Mouse (Mus musculus) intestine, embryonic 16.5 days (tissue): Measurements from ENCODE around the gene Tk1. TPM values are rescaled to one million over a fixed set of nuclear protein-coding genes. Genes with fewer than 3 reads are reported as not detected.
"Not testable (repeated sequence)": the region's sequence is repeated elsewhere in the genome, so short reads cannot be mapped to it uniquely, and the experiment has no call there.

Experiments used
- ATAC-seq: fragments of 200-750 bp; cut with Nextera tagmentation; 2 replicates; pipeline ENCODE4 v1.8.0; 2017; ENCODE audit warnings: moderate TSS enrichment, moderate library complexity
- H3K27ac ChIP-seq: fragments of 300-500 bp; sonication (generic); 2 replicates; pipeline ENCODE4 v1.5.1; 2014; ENCODE audit warnings: mild to moderate bottlenecking, low read length
- H3K27me3 ChIP-seq: fragments of 300-500 bp; sonication (generic); replicated peaks from 2 replicates; pipeline ENCODE4 v1.6.1; 2014; ENCODE audit warnings: low read length, control low read depth, mixed read lengths; ENCODE audit not compliant: control insufficient read depth, insufficient read depth
- H3K36me3 ChIP-seq: fragments of 300-500 bp; sonication (generic); 2 replicates; pipeline ENCODE4 v1.6.1; 2014; ENCODE audit warnings: low read length, control low read depth; ENCODE audit not compliant: control insufficient read depth, insufficient read depth
- H3K4me1 ChIP-seq: fragments of 300-500 bp; sonication (generic); 2 replicates; pipeline ENCODE4 v1.6.1; 2014; ENCODE audit warnings: low read length, control low read depth, mixed read lengths; ENCODE audit not compliant: control insufficient read depth, insufficient read depth
- H3K4me2 ChIP-seq: fragments of 300-500 bp; sonication (generic); 2 replicates; pipeline ENCODE4 v1.6.1; 2014; ENCODE audit warnings: low read depth, low read length, control low read depth
- H3K4me3 ChIP-seq: fragments of 300-500 bp; sonication (generic); 2 replicates; pipeline ENCODE4 v1.5.1; 2014; ENCODE audit warnings: mild to moderate bottlenecking, low read length
- H3K9ac ChIP-seq: fragments of 300-500 bp; sonication (generic); 2 replicates; pipeline ENCODE4 v1.6.1; 2014; ENCODE audit warnings: low read depth, low read length
- H3K9me3 ChIP-seq: fragments of 300-500 bp; sonication (generic); 2 replicates; pipeline ENCODE4 v1.6.1; 2016; ENCODE audit warnings: low read length, control low read depth; ENCODE audit not compliant: control insufficient read depth
- WGBS: fragments of 180-500 bp; shearing (Covaris S2); extraction: QIAGEN DNeasy Blood & Tissue Kit; methylation state at CpG from one replicate; pipeline ENCODE4 v1.1.7; 2014; 5-methylcytosine and 5-hydroxymethylcytosine counted together
- polyA plus RNA-seq: library from polyadenylated mRNA; unstranded; fragments of >200 nt; fragmentation: Nextera tagmentation; extraction: Ambion mirVana; gene quantifications from 2 replicates; pipeline ENCODE4 v1.2.1, GENCODE M21; 2015

Gene Tk1
- polyA plus RNA-seq, 1 experiment from 2014 or later = 147 TPM

DNA sequence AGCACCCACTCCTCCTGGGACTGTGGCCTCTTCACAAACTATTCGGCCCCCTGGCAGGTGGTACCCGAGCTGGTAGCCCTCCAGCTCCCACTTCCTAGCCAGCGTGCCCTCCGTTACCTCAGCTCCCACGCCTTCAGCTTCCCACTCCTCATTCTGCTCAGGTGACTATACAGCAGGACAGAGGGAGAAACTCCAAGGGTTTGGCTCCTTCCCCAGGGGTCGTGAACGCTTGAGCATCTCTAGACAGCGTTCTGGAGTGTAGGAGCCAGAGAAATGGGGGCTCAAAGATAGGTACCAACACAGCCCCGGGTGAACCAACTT lies 34.5 kb downstream of the Tk1 start:
- Histone ChIP-seq H3K4me3 (peak overlapping the region; percentile 44), H3K9me3 (no peaks in the 10 kb centered on the region), H3K9ac (peak overlapping the region; percentile 70), H3K27ac (peak overlapping the region; percentile 90), H3K4me2 (peak overlapping the region; percentile 68), H3K4me1 (peaks cover 12% of the 10 kb centered on the region), H3K36me3 (no peaks in the 10 kb centered on the region), H3K27me3 (no peaks in the 10 kb centered on the region)
- ATAC-seq = no peak
- WGBS = 86% methylated on average over 9 of the region's 9 CpGs

DNA sequence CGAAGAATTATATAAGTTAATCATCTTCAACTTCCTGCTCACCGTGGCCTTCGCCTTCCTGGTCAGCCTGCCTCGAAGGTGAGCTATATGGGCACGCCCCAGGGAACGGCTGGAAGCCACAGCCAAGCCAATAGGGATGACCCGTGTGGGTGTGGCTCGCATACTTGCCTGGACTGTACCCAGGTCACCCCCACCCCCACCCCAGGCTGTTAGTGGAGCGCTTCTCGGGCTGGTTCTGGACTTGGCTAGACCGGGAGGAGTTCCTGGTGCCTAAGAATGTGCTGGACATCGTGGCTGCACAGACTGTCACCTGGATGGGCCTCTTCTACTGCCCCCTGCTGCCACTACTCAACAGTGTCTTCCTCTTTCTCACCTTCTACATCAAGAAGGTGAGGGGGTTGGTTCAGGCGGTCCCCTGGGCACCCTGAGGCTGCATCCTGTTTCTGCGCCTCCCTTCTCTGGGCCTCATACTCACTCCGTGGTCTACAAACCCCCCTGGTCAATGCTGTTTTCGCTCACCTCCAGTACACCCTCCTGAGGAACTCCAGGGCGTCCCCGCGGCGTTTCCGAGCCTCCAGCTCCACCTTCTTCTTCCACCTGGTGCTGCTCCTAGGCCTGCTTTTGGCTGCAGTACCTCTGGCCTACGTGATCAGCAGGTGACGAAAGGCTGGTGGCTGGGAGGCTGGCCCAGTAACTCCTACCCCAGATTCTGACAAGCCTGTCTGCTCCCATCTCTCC lies 35.0 kb downstream of the Tk1 start:
- Histone ChIP-seq H3K4me2 (peak overlapping the region; percentile 68), H3K9ac (peak overlapping the region; percentile 70), H3K36me3 (no peaks in the 10 kb centered on the region), H3K27me3 (no peaks in the 10 kb centered on the region), H3K4me3 (peak overlapping the region; percentile 44), H3K4me1 (peaks cover 12% of the 10 kb centered on the region), H3K9me3 (no peaks in the 10 kb centered on the region), H3K27ac (peak overlapping the region; percentile 90)
- peak; percentile 93 for ATAC-seq
- WGBS = 29% methylated on average over 23 of the region's 23 CpGs

DNA sequence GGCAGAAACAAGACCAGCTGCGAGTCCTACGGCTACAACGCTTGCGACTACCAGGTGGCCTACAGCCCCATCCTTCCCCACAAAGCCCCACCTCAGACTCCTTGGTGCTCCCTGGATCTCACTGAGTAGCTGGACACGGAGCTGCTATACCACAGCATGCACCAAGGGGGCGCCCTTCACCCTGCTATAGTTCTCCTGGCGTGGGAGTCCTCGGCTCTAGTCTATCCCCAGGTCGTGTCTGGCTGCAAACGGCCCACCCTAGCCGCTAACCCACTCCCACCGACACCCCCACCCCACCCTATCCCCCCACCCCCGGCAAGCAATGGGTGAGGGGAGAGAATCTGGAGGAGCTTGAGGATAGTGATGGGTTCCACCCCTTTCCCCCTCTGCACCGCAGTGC lies 35.6 kb downstream of the Tk1 start:
- ATAC-seq = peak; percentile 71
- Histone ChIP-seq H3K4me2 (peak overlapping the region; percentile 68), H3K4me1 (peaks cover 12% of the 10 kb centered on the region), H3K27me3 (no peaks in the 10 kb centered on the region), H3K36me3 (no peaks in the 10 kb centered on the region), H3K9ac (peak overlapping the region; percentile 65), H3K27ac (peak overlapping the region; percentile 90), H3K9me3 (no peaks in the 10 kb centered on the region), H3K4me3 (peak overlapping the region; percentile 44)
- WGBS = 7% methylated on average over 14 of the region's 14 CpGs

DNA sequence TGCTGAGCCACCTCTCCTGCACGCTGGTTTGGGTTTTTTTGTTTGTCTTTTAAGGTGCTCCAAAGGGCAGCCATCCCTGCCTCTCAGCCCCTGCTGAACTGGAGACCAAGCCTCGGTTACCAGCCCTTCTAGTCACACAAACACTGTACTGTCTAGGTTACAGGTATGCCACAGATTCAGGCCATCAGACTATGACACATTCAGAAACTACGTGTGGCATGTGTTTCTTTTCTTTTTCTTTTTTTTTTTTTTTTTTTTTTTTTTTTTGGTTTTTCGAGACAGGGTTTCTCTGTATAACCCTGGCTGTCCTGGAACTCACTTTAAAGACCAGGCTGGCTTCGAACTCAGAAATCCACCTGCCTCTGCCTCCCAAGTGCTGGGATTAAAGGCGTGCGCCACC lies 37.4 kb downstream of the Tk1 start:
- not testable (repeated sequence) for H3K36me3 ChIP-seq, ATAC-seq, H3K4me2 ChIP-seq, H3K9ac ChIP-seq, H3K27me3 ChIP-seq, H3K4me3 ChIP-seq, H3K27ac ChIP-seq, H3K9me3 ChIP-seq
- peaks cover 12% of the 10 kb centered on the region for H3K4me1 ChIP-seq
- 79% methylated on average over 7 of the region's 7 CpGs for WGBS

DNA sequence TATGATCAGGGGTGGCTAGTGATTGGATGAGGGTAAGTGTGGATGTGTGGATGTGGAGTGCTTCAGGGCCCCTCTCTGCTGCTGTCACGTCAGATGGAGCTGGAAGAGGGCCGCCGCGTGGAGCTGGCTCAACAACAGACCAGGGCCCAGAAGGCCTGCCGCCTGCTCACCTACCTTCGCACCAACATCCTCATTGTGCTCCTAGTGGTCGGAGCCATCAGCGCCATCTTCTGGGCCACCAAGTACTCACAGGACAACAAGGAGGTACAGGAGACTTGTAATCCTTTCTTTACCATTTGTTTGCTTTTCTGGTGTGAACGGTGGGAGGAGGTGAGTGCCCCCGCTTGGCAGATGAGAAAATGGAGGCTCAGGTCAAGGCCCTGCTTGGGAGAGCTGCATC lies 39.6 kb downstream of the Tk1 start:
- ATAC-seq = no peak
- WGBS = 11% methylated on average over 10 of the region's 10 CpGs
- Histone ChIP-seq H3K4me2 (no peak overlapping the region), H3K4me3 (no peak overlapping the region), H3K4me1 (peaks cover 17% of the 10 kb centered on the region), H3K27ac (no peak overlapping the region), H3K9ac (no peak overlapping the region), H3K9me3 (no peaks in the 10 kb centered on the region), H3K27me3 (no peaks in the 10 kb centered on the region), H3K36me3 (no peaks in the 10 kb centered on the region)

DNA sequence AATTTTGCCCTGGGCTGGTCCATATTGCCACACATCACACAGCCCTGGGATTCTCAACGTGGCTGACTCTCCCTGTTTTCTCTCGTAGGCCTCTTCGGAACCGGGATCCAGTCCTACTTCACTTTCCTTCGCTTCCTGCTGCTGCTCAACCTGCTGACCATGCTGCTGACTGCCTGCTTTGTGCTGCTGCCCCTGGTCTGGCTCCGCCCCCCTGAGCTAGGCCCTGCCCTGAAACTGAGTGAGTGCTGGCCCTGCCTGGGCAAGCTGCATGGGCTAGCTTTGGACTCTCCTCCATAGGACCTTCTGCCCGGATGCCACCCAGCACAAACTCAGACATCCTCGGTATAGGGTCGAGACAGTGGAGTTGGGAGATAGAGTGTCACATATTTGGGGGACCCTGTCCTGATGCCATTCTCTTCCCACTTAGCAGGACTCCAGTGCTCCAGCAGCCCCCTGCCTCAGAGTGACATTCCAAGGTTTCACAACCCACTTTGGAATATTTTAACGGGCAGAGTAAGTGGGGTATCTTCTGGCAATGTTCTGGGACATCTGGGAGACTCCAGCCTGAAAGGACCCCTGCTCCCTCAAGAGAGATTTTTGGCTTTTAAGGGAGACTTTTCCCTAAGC lies 42.1 kb downstream of the Tk1 start:
- peak overlapping the region; percentile 56 for H3K4me2 ChIP-seq
- H3K4me3 ChIP-seq = peak overlapping the region; percentile 38
- no peaks in the 10 kb centered on the region for H3K9me3 ChIP-seq
- 54% methylated on average over 10 of the region's 10 CpGs for WGBS
- H3K27me3 ChIP-seq = no peaks in the 10 kb centered on the region
- H3K4me1 ChIP-seq = peaks cover 38% of the 10 kb centered on the region
- H3K27ac ChIP-seq = no peak overlapping the region
- no peaks in the 10 kb centered on the region for H3K36me3 ChIP-seq
- H3K9ac ChIP-seq = peak overlapping the region; percentile 68
- ATAC-seq = no peak

DNA sequence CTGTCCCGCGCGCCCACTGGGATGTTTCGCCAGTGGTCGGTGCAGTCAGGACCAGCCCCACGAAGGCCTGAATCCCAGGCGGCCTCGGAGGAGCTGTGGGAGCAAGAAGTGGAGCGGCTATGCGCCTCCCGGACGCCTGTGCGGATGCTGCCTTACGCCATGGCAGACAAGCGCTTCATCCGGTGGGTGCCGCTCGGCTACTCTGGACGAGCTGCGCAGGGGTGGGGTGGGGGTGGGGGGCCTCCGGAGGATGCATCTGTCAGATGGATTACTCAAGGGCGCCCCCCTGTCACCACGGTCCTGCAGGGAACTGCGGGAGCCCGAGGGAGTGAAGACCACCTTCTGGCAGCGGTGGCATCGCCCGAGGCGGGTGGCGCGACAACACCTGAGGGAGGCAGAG lies 42.8 kb downstream of the Tk1 start:
- Histone ChIP-seq H3K4me1 (peaks cover 42% of the 10 kb centered on the region), H3K27me3 (no peaks in the 10 kb centered on the region), H3K27ac (peak overlapping the region; percentile 4), H3K36me3 (no peaks in the 10 kb centered on the region; the same call in 1 of the 2 replicates), H3K4me2 (peak overlapping the region; percentile 56), H3K9me3 (no peaks in the 10 kb centered on the region), H3K9ac (peak overlapping the region; percentile 68), H3K4me3 (peak overlapping the region; percentile 38)
- 12% methylated on average over 31 of the region's 31 CpGs for WGBS
- no peak for ATAC-seq

DNA sequence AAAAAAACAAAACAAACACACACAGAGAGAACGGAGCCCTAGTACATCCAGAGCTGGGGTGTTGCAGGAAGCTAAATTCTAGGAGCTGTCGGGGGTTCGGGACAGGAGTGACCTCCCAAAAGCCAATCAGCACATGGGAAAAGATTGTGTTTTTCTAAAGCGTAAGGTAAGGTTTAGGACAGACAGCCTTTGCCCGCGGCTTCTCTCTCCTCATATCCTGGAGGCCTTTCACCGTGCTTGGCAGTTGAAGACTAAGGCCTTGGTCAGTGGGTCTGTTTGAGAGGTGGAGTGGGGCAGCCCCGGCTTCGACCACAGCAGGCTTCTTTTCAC lies 43.2 kb downstream of the Tk1 start:
- Histone ChIP-seq H3K4me1 (peaks cover 42% of the 10 kb centered on the region), H3K4me2 (peak overlapping the region; percentile 56), H3K9ac (peak overlapping the region; percentile 68), H3K9me3 (no peaks in the 10 kb centered on the region), H3K4me3 (peak overlapping the region; percentile 38), H3K36me3 (no peaks in the 10 kb centered on the region; the same call in 1 of the 2 replicates), H3K27ac (peak overlapping the region; percentile 4), H3K27me3 (no peaks in the 10 kb centered on the region)
- ATAC-seq = no peak
- WGBS = 62% methylated on average over 9 of the region's 9 CpGs

DNA sequence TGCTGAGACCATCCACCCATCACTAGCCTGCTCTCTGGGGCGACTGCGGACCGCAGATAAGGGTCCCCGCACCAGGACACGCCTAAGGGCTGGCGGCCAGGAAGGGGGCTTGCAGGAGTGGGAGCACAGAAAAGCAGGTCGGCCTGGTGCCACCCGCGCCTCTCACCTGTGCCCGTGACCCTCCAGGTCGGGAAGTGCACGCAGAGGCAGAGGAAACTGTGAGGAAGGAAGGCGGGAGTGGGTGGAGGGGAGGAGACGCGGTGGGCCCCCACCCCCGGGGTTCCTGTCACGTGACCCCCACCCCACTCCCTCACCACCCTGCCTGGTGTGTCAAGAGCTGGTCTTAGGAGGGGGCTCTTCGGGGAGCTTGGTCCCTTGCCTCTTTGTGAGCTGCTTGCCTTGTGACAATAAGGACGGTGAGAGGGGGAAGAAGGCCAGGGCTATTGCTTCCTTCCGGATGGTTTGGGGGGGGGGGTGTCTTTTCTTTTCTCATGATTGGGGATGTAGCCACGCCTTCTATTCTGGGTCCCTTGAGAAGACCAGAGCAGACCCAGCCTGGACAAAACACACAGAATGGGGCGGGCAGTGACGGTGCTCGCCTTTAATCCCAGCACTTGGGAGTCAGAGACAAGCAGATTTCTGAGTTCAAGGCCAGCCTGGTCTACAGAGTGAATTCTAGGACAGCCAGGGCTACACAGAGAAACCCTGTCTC lies 43.7 kb downstream of the Tk1 start, which contains the start of the genes Tmc8 and Tmc6:
Gene Tmc8, plus strand, starts transcription at position 84 of the 712 bp plus-strand sequence.
Gene Tmc6, minus strand, starts transcription at position 206 of the 712 bp plus-strand sequence.
- WGBS = 60% methylated on average over 24 of the region's 24 CpGs
- peaks cover 42% of the 10 kb centered on the region for H3K4me1 ChIP-seq
- H3K36me3 ChIP-seq = peaks cover 3% of the 10 kb centered on the region; the same call in 1 of the 2 replicates
- no peak for ATAC-seq
- H3K9ac ChIP-seq = peak within 1 kb of the TSS; percentile 77
- no peaks in the 10 kb centered on the region for H3K27me3 ChIP-seq
- peak within 1 kb of the TSS; percentile 91 for H3K4me2 ChIP-seq
- no peaks in the 10 kb centered on the region for H3K9me3 ChIP-seq
- H3K27ac ChIP-seq = peak within 1 kb of the TSS; percentile 92
- peak within 1 kb of the TSS; percentile 64 for H3K4me3 ChIP-seq
